Mouse (Mus musculus): ENCODE measurements around the gene Rars2. TPM values are rescaled to one million over a fixed set of nuclear protein-coding genes. Genes with fewer than 3 reads are reported as not detected.

Rars2 gene
- polyA plus RNA-seq, 1 experiment from 2014 or later, result 72.7 TPM

- peak overlapping the region; percentile 87 for H3K27ac ChIP-seq
- H3K9ac ChIP-seq, result peak overlapping the region; percentile 86
- peak overlapping the region; percentile 95 for H3K4me2 ChIP-seq (replicated peaks)
- no peaks in the 10 kb centered on the region for H3K36me3 ChIP-seq
- H3K4me3 ChIP-seq, result peak overlapping the region; percentile 84
- ATAC-seq (ENCODE audit: low FRiP score), result peak; percentile 30
- WGBS, result 2% methylated on average over 13 of the region's 13 CpGs
- no peaks in the 10 kb centered on the region for H3K27me3 ChIP-seq
- H3K4me1 ChIP-seq, result peaks cover 20% of the 10 kb centered on the region
- H3K9me3 ChIP-seq (replicated peaks), result no peaks in the 10 kb centered on the region
Measured at GRCm38 (mm10) chr4:34615303-34615702, 546 bp downstream of the Rars2 start.

DNA sequence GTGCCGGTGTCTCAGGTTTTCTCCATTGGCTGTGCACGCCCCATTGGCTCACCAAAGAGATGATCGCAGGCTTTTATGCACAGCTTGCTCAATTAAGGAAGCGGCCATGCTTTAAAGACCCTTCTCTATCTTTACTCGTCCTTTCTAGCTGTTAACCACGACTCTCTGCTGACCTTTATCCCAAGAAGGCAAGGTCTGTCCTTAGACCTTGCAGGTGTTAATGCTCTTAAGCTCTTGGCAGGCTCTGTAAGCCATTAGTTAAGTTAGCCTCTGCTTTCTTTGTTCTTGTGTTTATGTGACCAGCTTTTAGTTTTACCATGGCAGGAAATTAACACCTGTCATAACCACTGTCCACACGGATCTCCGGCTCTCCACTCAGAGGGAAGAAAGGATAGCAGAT, 1.4 kb downstream of the Rars2 start:
- Histone ChIP-seq H3K4me3 (peak overlapping the region; percentile 84), H3K27me3 (no peaks in the 10 kb centered on the region), H3K9ac (peak overlapping the region; percentile 86; the same call in 1 of the 2 replicates), H3K36me3 (no peaks in the 10 kb centered on the region), H3K4me2 (replicated peaks) (peak overlapping the region; percentile 95), H3K27ac (no peak overlapping the region), H3K4me1 (peaks cover 20% of the 10 kb centered on the region), H3K9me3 (replicated peaks) (no peaks in the 10 kb centered on the region)
- 55% methylated on average over 8 of the region's 8 CpGs for WGBS
- no peak for ATAC-seq (ENCODE audit: low FRiP score)

DNA sequence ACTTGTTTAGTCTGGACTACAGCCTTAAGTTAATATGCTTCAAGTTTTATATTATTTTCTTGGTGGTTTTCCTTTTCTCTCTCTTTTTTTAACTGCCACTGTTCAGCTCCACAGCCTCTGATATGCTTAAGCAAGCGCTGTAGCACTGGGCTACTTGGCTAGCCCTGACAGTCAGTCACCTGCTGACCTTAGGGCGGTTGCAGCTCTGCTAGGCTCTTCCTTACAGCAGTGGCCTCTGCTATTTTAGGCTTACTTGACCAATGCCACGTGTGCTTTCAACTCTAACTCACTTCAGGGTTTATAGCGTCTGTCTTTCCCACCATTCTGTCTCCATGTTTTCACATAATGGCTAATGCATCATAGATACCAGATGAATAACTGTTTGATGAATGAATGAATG, 10.8 kb downstream of the Rars2 start:
- no peak for ATAC-seq (ENCODE audit: low FRiP score)
- 96% methylated on average over 4 of the region's 4 CpGs for WGBS
- Histone ChIP-seq H3K9ac (no peak overlapping the region), H3K4me3 (no peak overlapping the region), H3K4me1 (no peaks in the 10 kb centered on the region), H3K9me3 (replicated peaks) (no peaks in the 10 kb centered on the region), H3K27me3 (no peaks in the 10 kb centered on the region), H3K27ac (no peak overlapping the region), H3K36me3 (peaks cover 41% of the 10 kb centered on the region), H3K4me2 (replicated peaks) (no peak overlapping the region)

GRCm38 (mm10) chr4:34626401-34626800, 11.6 kb downstream of the Rars2 start:
- no peak overlapping the region for H3K27ac ChIP-seq
- peaks cover 48% of the 10 kb centered on the region for H3K36me3 ChIP-seq
- no peak overlapping the region for H3K9ac ChIP-seq
- no peak overlapping the region for H3K4me2 ChIP-seq (replicated peaks)
- H3K4me1 ChIP-seq, result no peaks in the 10 kb centered on the region
- H3K27me3 ChIP-seq, result no peaks in the 10 kb centered on the region
- no peaks in the 10 kb centered on the region for H3K9me3 ChIP-seq (replicated peaks)
- 90% methylated on average over 6 of the region's 6 CpGs for WGBS
- H3K4me3 ChIP-seq, result no peak overlapping the region
- no peak for ATAC-seq (ENCODE audit: low FRiP score)

- no peak overlapping the region for H3K4me3 ChIP-seq
- H3K4me1 ChIP-seq, result no peaks in the 10 kb centered on the region
- H3K36me3 ChIP-seq, result peaks cover 48% of the 10 kb centered on the region
- ATAC-seq (ENCODE audit: low FRiP score), result no peak
- H3K9ac ChIP-seq, result no peak overlapping the region
- H3K27ac ChIP-seq, result no peak overlapping the region
- 95% methylated on average over 1 of the region's 1 CpGs for WGBS
- no peak overlapping the region for H3K4me2 ChIP-seq (replicated peaks)
- H3K9me3 ChIP-seq (replicated peaks), result no peaks in the 10 kb centered on the region
- H3K27me3 ChIP-seq, result no peaks in the 10 kb centered on the region
Measured at GRCm38 (mm10) chr4:34629956-34630355, 15.2 kb downstream of the Rars2 start.

- no peak overlapping the region for H3K4me3 ChIP-seq
- 92% methylated on average over 7 of the region's 7 CpGs for whole genome bisulfite sequencing
- no peak overlapping the region for H3K27ac ChIP-seq
- H3K9me3 ChIP-seq (replicated peaks), result no peaks in the 10 kb centered on the region
- peaks cover 27% of the 10 kb centered on the region for H3K36me3 ChIP-seq
- no peaks in the 10 kb centered on the region for H3K27me3 ChIP-seq
- no peak overlapping the region for H3K9ac ChIP-seq
- no peak for ATAC-seq (ENCODE audit: low FRiP score)
- H3K4me1 ChIP-seq, result no peaks in the 10 kb centered on the region
- no peak overlapping the region for H3K4me2 ChIP-seq (replicated peaks)
Measured at GRCm38 (mm10) chr4:34634129-34634528, 19.4 kb downstream of the Rars2 start.

- Histone ChIP-seq H3K4me3 (no peak overlapping the region), H3K9ac (no peak overlapping the region), H3K27ac (no peak overlapping the region), H3K9me3 (replicated peaks) (no peaks in the 10 kb centered on the region), H3K4me1 (no peaks in the 10 kb centered on the region), H3K27me3 (no peaks in the 10 kb centered on the region), H3K4me2 (replicated peaks) (no peak overlapping the region), H3K36me3 (peaks cover 32% of the 10 kb centered on the region)
- WGBS, result 82% methylated on average over 5 of the region's 5 CpGs
- no peak for ATAC-seq (ENCODE audit: low FRiP score)
Measured at GRCm38 (mm10) chr4:34636036-34636435, 21.3 kb downstream of the Rars2 start.

- no peak overlapping the region for H3K4me3 ChIP-seq
- H3K4me2 ChIP-seq (replicated peaks), result no peak overlapping the region
- no peaks in the 10 kb centered on the region for H3K27me3 ChIP-seq
- peaks cover 20% of the 10 kb centered on the region for H3K36me3 ChIP-seq
- no peak for ATAC-seq (ENCODE audit: low FRiP score)
- 90% methylated on average over 7 of the region's 7 CpGs for WGBS
- H3K4me1 ChIP-seq, result no peaks in the 10 kb centered on the region
- no peaks in the 10 kb centered on the region for H3K9me3 ChIP-seq (replicated peaks)
- H3K27ac ChIP-seq, result no peak overlapping the region
- H3K9ac ChIP-seq, result no peak overlapping the region
Measured at GRCm38 (mm10) chr4:34637386-34637785, 22.6 kb downstream of the Rars2 start.

DNA sequence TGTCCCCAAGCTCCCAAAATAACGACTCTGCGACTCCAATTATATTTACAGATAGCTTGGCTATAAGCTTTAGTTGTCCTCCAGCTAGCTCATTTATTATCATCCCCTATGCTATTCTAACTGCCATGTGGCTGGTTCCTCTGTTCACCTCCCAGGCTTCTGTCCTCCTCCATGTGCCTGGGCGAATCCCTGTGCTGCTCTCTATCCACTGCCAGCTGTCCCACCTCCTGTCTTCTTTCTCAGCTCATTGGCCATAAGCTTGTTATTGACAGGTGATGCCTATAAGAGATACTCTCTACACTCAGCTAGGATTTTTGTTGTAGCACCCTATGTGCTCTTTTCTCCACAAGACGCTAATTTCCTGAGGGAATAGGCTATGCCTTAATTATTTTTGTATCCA, 23.1 kb downstream of the Rars2 start:
- no peaks in the 10 kb centered on the region for H3K9me3 ChIP-seq (replicated peaks)
- 90% methylated on average over 4 of the region's 4 CpGs for WGBS
- peaks cover 22% of the 10 kb centered on the region for H3K36me3 ChIP-seq
- H3K4me2 ChIP-seq (replicated peaks), result no peak overlapping the region
- H3K27me3 ChIP-seq, result no peaks in the 10 kb centered on the region
- ATAC-seq (ENCODE audit: low FRiP score), result no peak
- H3K4me3 ChIP-seq, result no peak overlapping the region
- no peak overlapping the region for H3K9ac ChIP-seq
- H3K27ac ChIP-seq, result no peak overlapping the region
- H3K4me1 ChIP-seq, result no peaks in the 10 kb centered on the region

DNA sequence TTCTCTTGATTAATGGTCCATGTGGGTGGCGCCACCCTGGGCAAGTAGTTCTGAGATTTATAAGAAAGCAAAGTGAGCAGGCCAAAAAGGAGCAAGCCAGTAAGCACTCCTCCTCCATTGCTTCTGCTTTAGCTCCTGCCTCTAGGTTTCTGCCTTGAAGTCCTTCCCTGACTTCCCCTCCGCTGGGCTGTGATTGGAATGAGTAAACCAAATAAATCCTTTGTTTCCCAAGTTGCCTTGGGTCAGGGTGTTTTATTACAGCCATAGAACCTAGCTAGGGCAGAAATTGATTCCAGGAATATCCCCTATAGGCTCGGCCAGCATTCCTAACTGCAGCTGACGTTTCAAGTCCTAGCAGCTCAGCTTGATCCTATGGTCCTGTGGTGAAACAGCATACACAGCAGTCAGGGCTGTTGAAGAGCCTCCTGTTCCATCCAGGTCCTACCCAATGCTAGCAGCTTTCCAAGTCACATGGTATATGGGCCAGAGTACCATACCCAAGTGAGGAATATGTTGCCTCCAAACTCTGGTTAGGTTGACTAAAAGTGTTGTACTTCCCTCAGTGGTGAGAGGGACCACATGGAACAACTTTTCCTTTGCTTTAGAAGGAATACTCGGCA, 25.1 kb downstream of the Rars2 start:
- no peak overlapping the region for H3K27ac ChIP-seq
- 76% methylated on average over 5 of the region's 5 CpGs for WGBS
- H3K4me2 ChIP-seq (replicated peaks), result no peak overlapping the region

GRCm38 (mm10) chr4:34640731-34641130, 26.0 kb downstream of the Rars2 start:
- H3K27me3 ChIP-seq, result no peaks in the 10 kb centered on the region
- ATAC-seq (ENCODE audit: low FRiP score), result no peak
- WGBS, result 93% methylated on average over 3 of the region's 3 CpGs

More for the DNA sequence above, 25.1 kb downstream of the Rars2 start:
- no peaks in the 10 kb centered on the region for H3K27me3 ChIP-seq
- H3K4me3 ChIP-seq, result no peak overlapping the region
- ATAC-seq (ENCODE audit: low FRiP score), result no peak
- H3K36me3 ChIP-seq, result peaks cover 20% of the 10 kb centered on the region
- H3K4me1 ChIP-seq, result no peaks in the 10 kb centered on the region
- no peak overlapping the region for H3K9ac ChIP-seq
- H3K9me3 ChIP-seq (replicated peaks), result no peaks in the 10 kb centered on the region

GRCm38 (mm10) chr4:34644779-34645178, 30.0 kb downstream of the Rars2 start:
- no peak overlapping the region for H3K4me2 ChIP-seq (replicated peaks)
- H3K4me1 ChIP-seq, result no peaks in the 10 kb centered on the region
- no peak overlapping the region for H3K27ac ChIP-seq
- no peaks in the 10 kb centered on the region for H3K9me3 ChIP-seq (replicated peaks)
- H3K36me3 ChIP-seq, result peaks cover 40% of the 10 kb centered on the region
- no peak overlapping the region for H3K4me3 ChIP-seq
- no peak for ATAC-seq (ENCODE audit: low FRiP score)
- no peak overlapping the region for H3K9ac ChIP-seq
- no peaks in the 10 kb centered on the region for H3K27me3 ChIP-seq

More at GRCm38 (mm10) chr4:34640731-34641130, 26.0 kb downstream of the Rars2 start:
- Histone ChIP-seq H3K9me3 (replicated peaks) (no peaks in the 10 kb centered on the region), H3K36me3 (peaks cover 22% of the 10 kb centered on the region), H3K9ac (no peak overlapping the region), H3K4me1 (no peaks in the 10 kb centered on the region), H3K27ac (no peak overlapping the region), H3K4me2 (replicated peaks) (no peak overlapping the region), H3K4me3 (no peak overlapping the region)

DNA sequence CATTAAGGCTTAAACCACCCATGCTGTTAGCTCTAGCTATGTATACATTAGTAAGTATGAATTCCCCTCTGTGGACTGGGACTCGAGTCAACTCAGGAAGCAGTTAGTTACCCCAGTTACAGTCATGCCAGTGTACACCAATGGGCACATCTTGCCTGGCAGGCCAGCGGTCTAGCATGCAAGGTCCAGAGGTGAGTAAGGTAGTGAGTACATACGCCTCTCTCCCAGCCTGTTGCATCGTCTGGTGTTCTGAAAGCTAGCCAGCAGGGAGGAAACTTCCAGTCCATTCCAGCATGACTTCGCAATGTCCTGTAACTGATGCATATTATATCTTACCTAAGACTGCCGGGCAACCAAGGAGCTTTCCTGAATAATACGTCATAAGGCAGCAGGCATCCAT, 38.4 kb downstream of the Rars2 start:
- no peak overlapping the region for H3K4me2 ChIP-seq (replicated peaks)
- no peak overlapping the region for H3K9ac ChIP-seq
- no peak overlapping the region for H3K27ac ChIP-seq
- no peaks in the 10 kb centered on the region for H3K4me1 ChIP-seq
- no peaks in the 10 kb centered on the region for H3K27me3 ChIP-seq
- no peak overlapping the region for H3K4me3 ChIP-seq
- peaks cover 51% of the 10 kb centered on the region for H3K36me3 ChIP-seq
- no peaks in the 10 kb centered on the region for H3K9me3 ChIP-seq (replicated peaks)
- no peak for ATAC-seq (ENCODE audit: low FRiP score)
- WGBS, result 97% methylated on average over 7 of the region's 7 CpGs

All from hindbrain, embryonic 12.5 days (tissue).